Mouse (Mus musculus): ENCODE data around the gene Tacr1. TPM values are rescaled to one million over a fixed set of nuclear protein-coding genes. Genes with fewer than 3 reads are reported as not detected.
"Not testable (repeated sequence)": the region's sequence is repeated elsewhere in the genome, so short reads cannot be mapped to it uniquely, and the experiment has no call there.

The Tacr1 gene
- polyA plus RNA-seq (2016; fragmentation: Nextera tagmentation; extraction: Ambion mirVana): 0.08 and 0.17 TPM in 2 replicates

DNA sequence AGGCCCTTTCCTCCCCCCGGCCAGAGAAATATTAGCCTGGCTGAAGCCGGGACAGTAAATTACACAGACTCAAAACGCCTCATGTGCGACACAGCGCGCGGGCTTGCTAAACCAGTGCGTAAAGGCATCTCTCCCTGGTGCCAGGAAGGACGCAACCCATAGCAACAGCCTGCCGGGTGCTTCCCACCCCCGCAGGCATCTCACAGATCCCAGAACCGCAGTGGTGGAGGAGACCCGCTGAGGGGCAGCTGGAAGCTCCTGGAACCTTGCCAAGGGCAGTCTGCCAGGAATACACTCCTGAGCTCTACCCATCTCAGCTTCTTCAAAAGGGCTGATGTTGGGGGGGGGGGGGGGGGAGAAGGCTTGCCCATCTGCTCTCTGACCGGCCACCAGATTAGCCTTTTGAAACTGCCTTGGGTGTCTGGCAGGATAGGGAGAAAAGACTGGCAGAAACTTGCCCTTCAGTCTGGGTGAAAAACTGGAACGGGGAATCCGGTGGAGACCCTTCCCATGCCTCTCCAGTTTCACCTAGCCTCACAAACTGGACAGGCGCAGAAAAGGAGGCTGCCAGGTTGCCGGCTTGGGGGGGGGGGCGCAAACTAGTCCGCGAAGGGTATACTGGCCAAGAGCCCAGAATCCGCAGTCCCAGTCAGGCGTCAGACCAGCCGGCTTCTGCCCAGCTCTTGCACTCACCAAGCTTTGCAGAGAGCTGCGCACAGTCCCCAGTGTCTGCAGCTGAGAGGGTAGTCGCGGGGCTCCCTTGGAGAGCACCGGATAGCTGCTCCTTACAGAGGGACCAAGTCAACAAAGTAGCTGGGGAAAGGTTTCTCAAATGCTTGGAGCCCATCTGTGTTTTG, at the start of gene Tacr1:
TSS of gene Tacr1 (plus strand) at position 740 of the 857 bp plus-strand sequence.
- Histone ChIP-seq H3K4me2 (peak within 1 kb of the TSS; percentile 74), H3K4me1 (replicated peaks) (peaks cover 24% of the 10 kb centered on the region), H3K27me3 (replicated peaks) (peaks cover 59% of the 10 kb centered on the region), H3K9ac (peak within 1 kb of the TSS; percentile 17; the same call in 1 of the 2 replicates), H3K9me3 (replicated peaks) (no peaks in the 10 kb centered on the region), H3K36me3 (no peaks in the 10 kb centered on the region), H3K27ac (ENCODE audit: poor library complexity, severe bottlenecking) (no peak within 1 kb of the TSS), H3K4me3 (peak within 1 kb of the TSS; percentile 45)
- WGBS: 2% methylated on average over 28 of the region's 28 CpGs
- peak; percentile 66; the same call in 1 of the 2 replicates for ATAC-seq (ENCODE audit: insufficient number of reproducible peaks, low FRiP score)

DNA sequence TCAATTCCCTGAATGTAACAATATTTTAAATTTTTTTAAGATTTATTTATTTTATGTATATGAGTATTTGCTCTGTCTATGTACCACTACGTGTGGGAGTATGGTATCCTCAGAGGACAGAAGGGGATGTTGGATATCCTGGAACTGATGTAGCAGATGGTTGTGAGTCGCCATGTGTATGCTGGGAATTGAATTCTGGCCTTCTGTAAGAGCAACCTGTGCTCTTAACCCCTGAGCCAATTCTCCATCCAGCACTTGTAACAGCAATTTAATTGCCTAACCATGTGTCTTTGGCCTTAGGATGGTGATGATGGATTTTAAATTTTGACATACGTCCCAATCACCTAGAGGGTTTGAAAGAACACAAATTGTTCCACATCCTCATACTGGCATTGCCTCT, 26.0 kb upstream of the Tacr1 start:
- H3K36me3 ChIP-seq: no peaks in the 10 kb centered on the region
- no peak overlapping the region for H3K9ac ChIP-seq
- H3K27ac ChIP-seq (ENCODE audit: poor library complexity, severe bottlenecking): no peak overlapping the region
- no peak for ATAC-seq (ENCODE audit: insufficient number of reproducible peaks, low FRiP score)
- no peak overlapping the region for H3K4me3 ChIP-seq
- 0 out of 2 replicates have a peak, but pooled peaks cover 3% of the 10 kb centered on the region for H3K9me3 ChIP-seq (replicated peaks)
- 75% methylated on average over 3 of the region's 3 CpGs for WGBS
- H3K4me2 ChIP-seq: no peak overlapping the region
- no peaks in the 10 kb centered on the region for H3K4me1 ChIP-seq (replicated peaks)
- H3K27me3 ChIP-seq (replicated peaks): no peaks in the 10 kb centered on the region

- Histone ChIP-seq H3K27ac (ENCODE audit: poor library complexity, severe bottlenecking) (no peak overlapping the region), H3K36me3 (no peaks in the 10 kb centered on the region), H3K4me2 (no peak overlapping the region), H3K4me1 (replicated peaks) (no peaks in the 10 kb centered on the region), H3K27me3 (replicated peaks) (no peaks in the 10 kb centered on the region), H3K4me3 (no peak overlapping the region), H3K9me3 (replicated peaks) (peaks cover 14% of the 10 kb centered on the region), H3K9ac (no peak overlapping the region)
- ATAC-seq (ENCODE audit: insufficient number of reproducible peaks, low FRiP score): no peak
- 83% methylated on average over 5 of the region's 5 CpGs for WGBS
These were observed 18.6 kb upstream of the Tacr1 start for GRCm38 (mm10) chr6:82383556-82383955.

- peak overlapping the region; percentile 74 for H3K4me2 ChIP-seq
- no peak overlapping the region for H3K27ac ChIP-seq (ENCODE audit: poor library complexity, severe bottlenecking)
- 2% methylated on average over 34 of the region's 34 CpGs for WGBS
- H3K27me3 ChIP-seq (replicated peaks): peaks cover 59% of the 10 kb centered on the region
- H3K4me1 ChIP-seq (replicated peaks): peaks cover 24% of the 10 kb centered on the region
- no peaks in the 10 kb centered on the region for H3K9me3 ChIP-seq (replicated peaks)
- no peaks in the 10 kb centered on the region for H3K36me3 ChIP-seq
- H3K9ac ChIP-seq: peak overlapping the region; percentile 17; the same call in 1 of the 2 replicates
- ATAC-seq (ENCODE audit: insufficient number of reproducible peaks, low FRiP score): peak; percentile 33; the same call in 1 of the 2 replicates
- H3K4me3 ChIP-seq: peak overlapping the region; percentile 45
These were observed 664 bp downstream of the Tacr1 start for GRCm38 (mm10) chr6:82402501-82403495.

DNA sequence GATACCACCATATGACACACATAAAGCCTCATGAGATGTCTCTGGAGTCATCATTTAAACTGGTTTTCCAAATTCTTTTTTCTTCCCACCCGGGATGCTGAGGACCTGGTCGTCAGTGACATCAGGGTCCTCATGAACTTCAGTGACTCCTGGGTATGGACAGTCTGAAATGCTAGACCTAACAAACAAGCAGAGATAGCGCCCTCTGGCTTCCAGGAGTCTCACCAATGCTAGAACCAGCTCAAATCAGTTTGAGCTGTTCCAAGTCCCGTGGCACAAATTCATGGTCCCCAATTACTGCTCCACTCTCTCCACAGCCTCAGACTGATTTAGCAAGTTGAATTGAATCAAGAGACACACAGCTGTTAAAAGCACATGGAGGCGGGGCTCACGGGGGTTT, 16.2 kb downstream of the Tacr1 start:
- Histone ChIP-seq H3K27me3 (replicated peaks) (no peaks in the 10 kb centered on the region), H3K9ac (no peak overlapping the region), H3K4me3 (no peak overlapping the region), H3K27ac (ENCODE audit: poor library complexity, severe bottlenecking) (no peak overlapping the region), H3K4me2 (no peak overlapping the region), H3K4me1 (replicated peaks) (no peaks in the 10 kb centered on the region), H3K36me3 (no peaks in the 10 kb centered on the region), H3K9me3 (replicated peaks) (no peaks in the 10 kb centered on the region)
- WGBS: 62% methylated on average over 6 of the region's 6 CpGs
- no peak for ATAC-seq (ENCODE audit: insufficient number of reproducible peaks, low FRiP score)

- H3K27me3 ChIP-seq (replicated peaks): no peaks in the 10 kb centered on the region
- no peak for ATAC-seq (ENCODE audit: insufficient number of reproducible peaks, low FRiP score)
- WGBS: 38% methylated on average over 4 of the region's 4 CpGs
These were observed 18.1 kb downstream of the Tacr1 start for GRCm38 (mm10) chr6:82420222-82420621.

DNA sequence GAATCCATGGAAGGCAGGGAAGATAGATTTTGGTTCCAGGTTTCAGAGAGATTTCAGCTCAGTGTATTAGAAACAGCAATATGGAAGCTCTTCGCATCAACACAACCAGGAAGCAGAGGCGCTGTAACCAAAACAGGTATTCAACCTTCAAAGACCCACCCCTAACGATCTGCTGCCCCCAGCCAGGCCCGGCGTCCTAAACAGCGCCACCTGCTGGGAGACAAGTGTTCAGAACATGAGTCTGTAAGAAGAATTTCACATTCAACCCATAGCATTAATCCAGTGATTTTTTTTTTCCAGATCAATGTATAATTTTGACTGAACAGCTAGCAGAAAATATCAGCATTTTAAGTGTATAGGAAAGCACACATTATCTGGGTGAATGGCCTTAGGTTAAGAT, 26.8 kb downstream of the Tacr1 start:
- Histone ChIP-seq H3K4me3 (no peak overlapping the region), H3K4me2 (no peak overlapping the region), H3K27me3 (replicated peaks) (no peaks in the 10 kb centered on the region), H3K9me3 (replicated peaks) (peaks cover under 1% of the 10 kb centered on the region), H3K36me3 (no peaks in the 10 kb centered on the region), H3K4me1 (replicated peaks) (no peaks in the 10 kb centered on the region), H3K9ac (no peak overlapping the region), H3K27ac (ENCODE audit: poor library complexity, severe bottlenecking) (no peak overlapping the region)
- 58% methylated on average over 6 of the region's 6 CpGs for WGBS
- no peak for ATAC-seq (ENCODE audit: insufficient number of reproducible peaks, low FRiP score)

More at GRCm38 (mm10) chr6:82420222-82420621, 18.1 kb downstream of the Tacr1 start:
- Histone ChIP-seq H3K9me3 (replicated peaks) (peaks cover 3% of the 10 kb centered on the region), H3K9ac (no peak overlapping the region), H3K4me2 (no peak overlapping the region), H3K36me3 (no peaks in the 10 kb centered on the region), H3K4me3 (no peak overlapping the region), H3K4me1 (replicated peaks) (no peaks in the 10 kb centered on the region), H3K27ac (ENCODE audit: poor library complexity, severe bottlenecking) (no peak overlapping the region)

DNA sequence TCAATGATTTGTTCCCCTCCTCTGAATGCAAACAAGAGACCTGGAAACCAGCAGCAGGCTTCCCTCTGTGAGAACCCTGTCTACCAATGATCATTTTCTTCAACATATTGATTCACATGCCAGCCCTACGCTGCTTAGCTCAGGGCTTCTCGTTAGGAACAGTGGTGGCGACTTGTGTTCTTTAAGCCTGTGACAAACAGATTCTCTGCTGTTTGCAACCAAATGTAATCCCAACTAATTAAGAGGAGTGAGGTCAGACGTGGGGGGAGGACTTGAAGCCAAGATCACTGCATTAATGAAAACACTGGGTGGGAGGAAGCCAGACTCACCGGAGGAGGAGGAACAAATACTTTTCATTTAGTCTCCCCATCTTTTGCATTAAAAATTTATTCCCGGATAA, 27.6 kb downstream of the Tacr1 start:
- H3K9me3 ChIP-seq (replicated peaks): no peaks in the 10 kb centered on the region; the same call in 1 of the 2 replicates
- H3K27me3 ChIP-seq (replicated peaks): no peaks in the 10 kb centered on the region
- no peak overlapping the region for H3K4me3 ChIP-seq
- no peak overlapping the region for H3K4me2 ChIP-seq
- no peak for ATAC-seq (ENCODE audit: insufficient number of reproducible peaks, low FRiP score)
- H3K9ac ChIP-seq: no peak overlapping the region
- H3K36me3 ChIP-seq: no peaks in the 10 kb centered on the region
- WGBS: 65% methylated on average over 6 of the region's 6 CpGs
- no peak overlapping the region for H3K27ac ChIP-seq (ENCODE audit: poor library complexity, severe bottlenecking)
- H3K4me1 ChIP-seq (replicated peaks): no peaks in the 10 kb centered on the region

DNA sequence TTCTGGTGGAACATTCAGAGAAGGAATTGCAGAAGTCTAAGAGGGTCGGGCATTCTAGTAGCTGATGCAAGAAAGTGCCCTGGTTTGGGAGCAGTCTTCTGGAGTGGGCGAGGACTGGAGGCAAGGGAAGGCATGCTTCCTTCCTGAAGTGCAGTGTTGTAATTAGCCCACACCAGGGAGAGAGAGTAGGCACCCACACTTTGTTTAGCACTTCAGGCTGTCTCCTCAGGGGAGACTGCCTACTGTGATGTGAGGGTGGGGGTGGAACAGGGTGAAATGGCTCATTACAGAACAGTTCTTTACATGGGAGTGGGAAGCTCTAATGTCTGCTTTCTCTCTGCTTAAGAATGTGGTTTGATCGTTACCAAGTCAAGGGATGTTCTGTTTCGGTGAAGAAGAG, 35.0 kb downstream of the Tacr1 start:
- ATAC-seq (ENCODE audit: insufficient number of reproducible peaks, low FRiP score): no peak
- WGBS: 71% methylated on average over 4 of the region's 4 CpGs
- Histone ChIP-seq H3K4me2 (no peak overlapping the region), H3K27ac (ENCODE audit: poor library complexity, severe bottlenecking) (no peak overlapping the region), H3K9me3 (replicated peaks) (no peaks in the 10 kb centered on the region), H3K9ac (no peak overlapping the region), H3K36me3 (no peaks in the 10 kb centered on the region), H3K4me3 (no peak overlapping the region), H3K4me1 (replicated peaks) (no peaks in the 10 kb centered on the region), H3K27me3 (replicated peaks) (no peaks in the 10 kb centered on the region)

DNA sequence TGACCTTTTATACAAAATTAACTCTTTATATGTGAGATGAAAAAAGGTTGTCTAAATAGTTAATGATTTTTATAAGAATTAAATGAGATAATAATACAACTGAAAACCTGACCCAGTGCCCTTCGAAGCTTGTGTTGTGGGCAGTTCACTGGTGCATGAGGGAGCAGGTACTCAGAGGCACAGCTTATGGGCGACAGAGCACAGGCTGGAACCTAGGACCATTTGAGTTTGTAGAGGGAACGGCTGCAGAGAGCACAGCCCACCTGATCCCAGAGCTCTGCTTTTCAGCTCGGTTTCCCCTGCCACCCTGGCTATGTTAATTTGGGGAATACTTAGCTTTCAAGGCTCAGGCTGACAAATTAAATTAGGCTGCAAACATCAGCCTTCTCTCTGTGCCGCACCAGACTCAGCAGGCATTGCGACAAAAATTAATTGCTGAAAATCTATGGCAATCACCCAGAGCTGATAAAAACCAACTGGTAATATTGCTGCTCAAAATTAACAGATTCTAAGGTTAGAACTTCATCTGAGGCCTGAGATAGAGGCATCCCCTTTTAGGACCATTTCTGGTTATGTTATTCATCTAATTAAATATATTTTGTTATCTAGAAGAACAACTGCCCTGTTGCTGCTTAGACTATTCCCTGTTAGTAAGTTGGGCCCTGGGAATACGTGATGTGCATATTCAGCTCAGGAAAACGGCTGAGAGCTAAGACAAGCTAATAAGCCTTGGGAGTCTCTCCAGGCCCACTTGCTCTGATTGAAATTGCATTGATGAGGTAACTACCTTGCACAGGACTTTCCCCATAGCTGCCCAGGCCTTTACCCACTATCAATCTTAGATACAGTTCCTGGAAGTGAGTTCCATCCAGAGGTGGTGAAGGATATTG, 50.3 kb downstream of the Tacr1 start:
- not testable (repeated sequence) for ATAC-seq (ENCODE audit: insufficient number of reproducible peaks, low FRiP score); H3K4me1 ChIP-seq (replicated peaks); H3K27me3 ChIP-seq (replicated peaks); H3K4me2 ChIP-seq; H3K9ac ChIP-seq; H3K36me3 ChIP-seq; H3K4me3 ChIP-seq; H3K27ac ChIP-seq (ENCODE audit: poor library complexity, severe bottlenecking); H3K9me3 ChIP-seq (replicated peaks)
- 67% methylated on average over 8 of the region's 8 CpGs for WGBS
